Mouse (Mus musculus): ENCODE measurements around the gene Tmem189.
A peak's percentile ranks its signal among the peaks of the same experiment; 100 is the strongest.

Tmem189 gene

DNA sequence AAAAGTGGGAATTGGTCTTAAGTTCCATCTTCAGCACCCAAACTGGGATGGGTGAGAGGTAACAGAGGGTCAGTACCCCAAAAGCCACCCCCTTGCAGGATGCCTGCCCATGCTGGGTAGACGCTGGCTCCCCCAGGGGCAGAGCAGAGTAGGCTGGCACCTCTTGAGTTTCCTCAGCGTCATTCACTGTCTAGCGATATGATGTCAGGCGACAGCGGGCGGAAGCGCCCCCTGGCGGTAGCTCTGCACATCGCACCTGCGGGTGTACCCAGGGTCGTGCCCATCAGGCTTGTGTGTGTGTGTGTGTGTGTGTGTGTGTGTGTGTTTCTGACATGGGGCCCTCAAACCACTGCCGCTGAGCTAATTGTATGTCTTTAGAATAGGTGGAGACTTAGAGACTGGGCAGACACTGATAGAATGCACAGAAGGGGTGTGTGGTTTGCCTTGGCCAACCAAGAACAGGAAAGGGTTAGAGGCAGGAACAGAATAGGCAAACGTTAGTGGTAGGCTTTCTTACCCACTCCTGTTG lies 9.7 kb downstream of the Tmem189 start:
- peak; percentile 85 to 91 for DNase-seq

DNA sequence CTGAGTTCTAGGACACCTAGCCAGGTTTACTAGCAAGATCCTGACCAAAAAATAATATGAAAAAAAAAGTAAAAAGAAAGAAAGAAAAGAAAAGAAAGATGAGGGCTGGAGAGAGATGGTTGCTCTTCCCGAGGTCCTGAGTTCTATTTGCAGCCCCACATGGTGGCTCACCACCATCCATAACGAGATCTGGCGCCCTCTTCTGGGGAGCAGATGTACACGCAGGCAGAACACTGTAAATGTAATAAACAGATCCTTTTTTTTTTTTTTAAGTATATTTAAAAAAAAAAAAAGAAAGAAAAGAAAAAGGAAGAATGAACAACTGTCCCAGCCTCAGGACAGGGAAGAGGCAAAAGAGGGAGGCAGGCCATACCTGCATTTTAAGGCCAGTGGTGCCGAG lies 11.0 kb downstream of the Tmem189 start:
- DNase-seq, result peak in 1 of 2 experiments; percentile 29

DNA sequence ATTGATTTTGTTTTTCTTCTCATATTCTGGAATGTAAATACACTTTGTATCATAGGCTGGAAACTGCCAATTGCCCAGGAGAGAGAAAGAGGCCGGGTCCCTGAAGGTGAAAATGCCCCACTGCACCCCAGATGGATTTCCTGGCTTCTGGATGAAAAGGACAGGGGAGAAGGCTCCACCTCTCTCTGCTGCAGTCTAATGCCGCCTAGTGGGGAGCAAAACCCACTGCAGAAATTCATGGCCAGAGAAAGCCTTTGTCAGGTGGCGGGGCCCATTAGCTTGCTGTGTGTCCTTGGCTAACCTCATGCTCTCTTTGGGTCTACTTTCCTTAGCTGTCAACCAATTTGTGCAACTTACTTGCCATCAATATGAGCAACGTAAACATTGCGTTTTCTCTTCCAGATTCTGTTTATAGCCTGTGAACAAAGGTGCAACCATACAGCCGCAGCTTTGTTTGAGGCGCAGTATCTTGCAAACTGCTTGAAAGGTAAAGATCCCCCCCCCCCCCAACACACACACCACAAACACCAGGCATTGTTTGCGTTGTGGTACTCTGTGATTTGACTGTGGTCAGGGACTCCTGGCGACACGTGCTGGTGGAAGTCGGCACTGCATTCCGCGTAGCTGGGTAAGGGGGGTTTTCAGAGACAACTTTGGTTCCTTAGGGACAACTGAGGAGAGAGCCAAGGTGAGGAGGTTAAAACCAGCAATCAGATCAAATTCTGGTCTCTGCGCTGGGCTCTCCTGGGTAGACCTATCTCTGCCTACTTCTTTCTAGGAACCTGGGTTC lies 14.3 kb downstream of the Tmem189 start:
- DNase-seq, result peak; percentile 29 to 46

DNA sequence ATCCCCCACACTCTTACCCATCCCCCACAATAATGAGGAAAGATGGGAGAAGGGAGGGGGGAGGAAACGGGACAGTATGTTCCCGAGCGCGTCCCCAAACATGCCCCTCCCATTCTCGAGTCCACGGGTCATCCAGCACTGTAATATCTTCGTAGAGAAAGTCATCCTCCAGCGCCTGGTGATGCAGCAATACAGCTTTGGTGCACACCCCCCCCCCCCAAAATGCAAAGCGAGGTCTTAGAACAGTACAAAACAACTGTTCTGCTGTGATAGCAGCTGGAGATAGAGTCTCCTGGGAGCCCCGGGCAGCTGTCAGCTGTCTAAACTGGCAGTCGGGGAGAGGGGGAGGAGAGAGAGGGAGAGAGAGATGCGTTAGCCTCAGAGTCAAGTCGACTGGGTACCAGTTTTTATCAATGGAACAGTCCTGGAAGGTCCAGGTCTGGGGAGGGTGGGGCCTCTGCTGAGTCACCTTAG lies 17.4 kb downstream of the Tmem189 start:
- no peak for DNase-seq

DNA sequence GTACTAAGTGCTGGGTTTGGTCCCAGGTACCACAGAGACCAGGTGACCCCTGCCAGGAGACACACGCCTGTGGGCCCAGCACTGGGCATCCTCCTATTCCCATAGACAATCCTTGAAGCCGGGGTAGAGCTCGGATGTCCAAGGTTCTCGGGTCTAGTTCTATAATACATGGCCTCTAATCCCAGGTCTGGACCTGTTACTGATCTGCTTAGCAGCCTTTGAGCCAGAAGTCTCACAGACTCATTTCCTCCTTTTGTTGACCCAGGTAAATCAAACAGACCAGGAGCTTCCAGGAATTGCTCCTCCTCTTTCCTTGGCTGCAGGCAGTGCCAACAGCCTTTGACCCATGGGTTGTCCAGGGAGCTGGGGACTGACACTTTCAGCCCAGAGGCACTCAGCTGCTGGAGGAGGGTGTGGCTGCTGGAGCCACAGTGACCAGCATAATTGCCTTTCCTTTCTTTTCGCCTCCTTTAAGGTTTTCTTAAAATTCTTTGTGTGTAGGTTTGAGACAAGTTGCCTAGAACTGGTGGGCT lies 18.5 kb downstream of the Tmem189 start:
- no peak for DNase-seq

DNA sequence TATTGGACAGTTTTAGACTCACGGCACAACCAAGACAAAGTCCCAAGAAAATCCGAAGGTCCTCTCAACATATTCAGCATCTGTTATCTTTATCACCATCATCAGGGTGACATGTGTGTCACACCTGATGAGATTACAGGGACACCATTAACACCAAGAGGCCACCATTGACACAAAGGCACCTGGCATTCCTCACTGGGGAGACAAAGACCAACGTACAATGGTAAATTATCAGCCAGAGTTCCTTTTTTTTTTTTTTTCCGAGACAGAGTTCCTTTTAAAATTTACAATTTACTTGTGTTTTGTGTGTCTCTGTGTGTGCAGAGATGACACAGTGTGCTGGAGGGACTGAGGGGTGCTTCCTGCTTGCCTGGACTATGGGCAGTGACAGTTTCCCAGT lies 20.2 kb downstream of the Tmem189 start:
- DNase-seq, result no peak

DNA sequence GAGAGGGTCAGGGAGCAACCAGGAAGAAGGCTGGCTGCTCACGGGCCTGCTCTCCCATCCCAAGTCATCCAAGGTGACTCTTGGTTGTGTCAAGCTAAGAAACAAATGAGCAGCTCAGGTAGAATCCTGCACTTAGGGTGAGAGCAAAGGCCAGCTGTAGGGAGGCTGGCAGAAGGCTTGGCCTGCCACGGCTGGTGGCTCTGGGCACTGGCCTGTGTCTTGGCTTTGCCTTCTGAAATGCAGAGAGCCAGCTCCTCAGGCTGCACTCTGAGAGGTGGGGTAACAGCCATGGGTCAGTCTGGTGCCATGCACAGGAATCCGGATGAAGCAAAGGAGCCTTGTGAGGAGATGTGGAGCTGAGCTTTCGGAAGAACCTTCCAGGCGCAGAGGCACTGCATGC lies 21.2 kb downstream of the Tmem189 start:
- no peak for DNase-seq

DNA sequence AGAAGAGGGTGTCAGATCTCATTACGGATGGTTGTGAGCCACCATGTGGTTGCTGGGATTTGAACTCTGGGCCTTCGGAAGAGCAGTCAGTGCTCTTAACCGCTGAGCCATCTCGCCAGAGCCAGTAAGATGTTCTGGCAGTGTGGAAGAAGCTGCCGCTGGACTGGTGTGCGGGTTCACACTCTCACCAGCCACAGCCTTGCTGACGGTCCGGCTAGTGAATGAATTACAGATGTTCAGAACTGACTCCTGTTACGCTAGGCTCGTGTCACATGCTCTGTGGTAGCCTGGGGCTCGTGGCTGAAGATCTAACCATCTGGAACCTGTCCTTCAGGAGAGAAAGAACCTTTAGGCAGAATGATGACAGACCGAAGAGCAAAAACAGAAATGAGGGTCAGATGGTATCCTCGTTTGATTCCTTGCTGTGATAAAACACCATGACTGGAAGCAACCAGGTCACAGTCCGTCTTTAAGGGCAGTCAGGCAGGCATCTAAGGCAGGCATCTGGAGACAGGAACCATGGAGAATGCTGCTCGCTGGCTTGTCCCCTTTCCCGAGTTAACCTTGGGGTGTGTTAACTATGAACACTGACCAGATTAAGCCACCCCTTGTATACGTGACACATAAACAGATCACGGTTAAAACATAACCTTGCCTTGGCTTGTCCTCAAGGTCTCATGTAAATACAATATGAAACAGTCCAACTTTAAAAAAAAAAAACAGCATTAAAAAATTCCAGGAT lies 23.5 kb downstream of the Tmem189 start:
- no peak for DNase-seq

DNA sequence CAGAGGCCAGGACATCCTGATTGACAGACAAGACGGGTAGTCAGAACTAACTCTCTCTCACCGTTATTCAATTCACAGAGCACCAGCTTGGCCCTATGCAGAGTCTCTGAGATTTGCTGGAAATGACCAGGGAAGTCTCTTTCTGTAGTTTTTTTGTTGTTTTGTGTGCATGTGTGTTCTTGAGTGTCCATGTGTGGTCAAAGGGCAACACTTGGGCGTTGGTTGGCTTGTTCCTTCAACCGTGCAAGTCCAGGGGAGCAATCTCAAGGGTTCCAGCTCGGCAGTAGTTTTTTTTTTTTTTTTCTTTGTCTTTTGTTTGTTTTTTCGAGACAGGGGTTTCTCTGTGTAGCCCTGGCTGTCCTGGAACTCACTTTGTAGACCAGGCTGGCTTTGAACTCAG lies 26.9 kb downstream of the Tmem189 start:
- DNase-seq, result no peak

DNA sequence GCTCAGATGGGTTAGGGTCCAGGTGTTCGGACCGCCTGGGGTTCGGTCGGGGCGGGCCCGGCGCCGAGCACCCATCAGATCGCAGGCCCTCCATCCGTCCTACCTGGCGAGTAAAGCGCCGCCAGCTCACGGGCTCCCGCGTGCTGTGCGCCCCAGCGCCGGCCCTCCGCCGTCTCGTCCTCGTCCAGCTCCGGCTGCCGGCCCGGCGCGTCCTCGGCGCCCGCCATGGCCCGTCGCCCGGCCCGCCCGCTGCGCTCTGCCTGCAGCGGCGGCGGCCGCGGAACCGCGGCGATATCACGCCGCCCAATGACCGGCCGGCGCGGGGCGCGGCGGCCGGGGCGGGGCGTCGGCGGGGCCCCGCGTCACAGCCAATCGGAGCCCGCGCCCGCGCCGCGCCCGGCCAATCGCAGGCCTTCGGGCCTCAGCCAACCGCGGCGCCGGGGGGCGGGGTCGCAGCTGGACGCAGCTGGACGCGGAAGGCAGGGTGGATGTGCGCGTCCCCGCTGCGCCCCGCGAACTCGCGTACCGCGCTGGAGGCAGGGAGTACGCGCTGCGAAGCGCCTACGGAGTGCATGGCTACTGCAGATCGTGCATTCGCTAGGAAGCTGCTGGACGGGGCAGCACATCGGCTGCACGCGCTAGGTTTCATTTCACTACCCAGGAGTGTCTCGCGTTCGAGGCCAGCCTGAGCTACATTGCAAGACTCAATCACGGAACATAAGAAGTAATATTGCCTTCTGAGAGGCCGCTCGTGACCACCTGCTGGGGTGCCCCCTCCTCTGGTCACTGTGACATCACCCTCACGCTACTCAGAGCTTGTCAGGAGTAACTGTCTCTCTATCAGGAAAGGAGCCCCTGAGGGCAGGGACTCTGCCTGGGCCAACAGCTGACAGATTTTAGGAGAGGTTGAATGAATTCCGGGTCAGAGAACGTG lies 28.1 kb downstream of the Tmem189 start, which contains the start of gene Gm20431:
Gm20431 (minus strand) TSS at position 227 of the 934 bp plus-strand sequence.
- DNase-seq, result peak; percentile 95 to 97

DNA sequence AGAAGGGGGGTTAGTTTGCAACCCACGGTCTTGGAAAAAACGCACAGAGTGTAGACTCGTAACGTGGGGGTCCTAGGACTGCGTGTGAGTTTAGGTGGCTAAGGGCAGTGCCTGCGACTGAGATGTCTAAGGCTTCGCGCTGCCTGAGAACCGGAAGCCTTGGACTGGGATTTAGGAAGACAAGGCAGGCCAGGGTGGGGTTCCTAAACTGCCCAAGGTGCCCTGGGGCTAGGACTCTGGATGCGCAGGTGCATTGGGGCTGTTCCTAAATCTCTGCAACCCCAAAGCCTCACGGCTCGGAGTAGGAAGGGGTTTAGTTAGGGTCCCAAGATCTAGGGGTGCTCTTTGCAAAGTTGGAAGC lies 29.0 kb downstream of the Tmem189 start:
- DNase-seq, result peak in 1 of 2 experiments; percentile 31

DNA sequence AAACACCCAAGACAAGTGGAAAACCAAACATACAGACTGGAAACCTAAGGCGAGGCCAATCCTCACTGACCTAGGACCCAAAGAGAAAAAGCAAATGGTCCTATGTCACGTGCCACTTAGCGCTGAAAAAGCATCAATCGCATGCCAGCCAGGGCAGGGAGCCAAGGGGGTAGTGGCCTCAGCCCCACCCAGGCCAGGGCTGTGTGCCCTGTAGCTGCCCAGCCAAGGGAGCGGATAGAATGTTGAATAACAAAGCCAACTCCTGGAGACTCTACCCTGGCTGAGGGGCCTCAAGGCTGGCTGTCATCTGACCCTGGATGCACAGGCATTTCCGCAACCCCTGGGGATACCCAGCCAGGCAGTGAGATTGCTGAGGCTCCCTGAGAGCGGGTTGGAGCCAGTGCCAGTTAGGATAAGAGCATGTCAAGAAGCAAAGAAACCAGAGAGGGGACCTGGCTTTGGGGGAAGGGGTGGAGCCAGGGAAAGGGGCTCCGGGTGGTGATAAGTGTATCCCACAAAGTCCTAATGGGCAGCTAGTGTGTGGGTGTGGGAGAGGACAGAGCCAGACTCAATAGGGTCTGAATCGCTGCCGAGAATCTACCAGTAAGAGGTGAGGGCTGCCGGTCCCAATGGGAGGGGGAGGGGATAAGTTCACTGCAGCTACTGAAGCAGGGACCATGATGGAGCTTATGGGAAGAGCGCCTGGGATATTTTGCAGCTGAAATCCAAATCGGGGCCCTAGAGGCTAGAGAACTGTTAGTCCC lies 29.6 kb downstream of the Tmem189 start:
- DNase-seq, result peak; percentile 46 to 69

DNA sequence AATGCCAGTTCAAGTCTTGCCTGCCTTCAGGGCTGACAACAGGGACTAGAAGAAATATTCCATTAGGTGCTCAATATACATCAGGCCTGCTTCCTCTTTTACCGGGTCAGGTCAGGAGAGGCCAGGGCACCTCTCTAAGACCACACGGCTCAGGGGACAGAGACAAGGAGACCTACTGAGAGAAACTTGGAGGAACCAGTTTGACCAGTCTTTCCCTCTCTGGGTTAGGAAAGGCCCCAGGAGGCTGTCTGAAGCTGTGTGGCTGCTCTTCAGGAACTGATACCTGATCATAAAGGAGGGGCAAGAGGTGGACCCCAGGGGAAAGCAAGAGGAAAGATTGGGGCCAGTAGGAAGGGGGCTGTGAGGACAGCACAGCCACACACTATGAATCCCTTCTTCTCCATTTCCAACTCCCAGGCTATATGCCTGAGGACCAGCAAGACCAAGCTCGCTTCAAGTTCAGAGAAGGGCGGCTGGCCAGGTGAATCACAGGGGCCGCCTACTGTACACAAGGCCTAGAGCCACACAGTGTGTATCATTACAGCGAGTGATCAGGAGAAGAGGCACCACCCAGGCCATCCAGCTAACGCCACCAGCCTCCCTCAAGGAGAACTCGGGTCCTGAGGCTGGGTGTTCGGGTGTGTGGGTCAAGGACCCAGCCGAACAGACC lies 30.3 kb downstream of the Tmem189 start:
- no peak for DNase-seq

DNA sequence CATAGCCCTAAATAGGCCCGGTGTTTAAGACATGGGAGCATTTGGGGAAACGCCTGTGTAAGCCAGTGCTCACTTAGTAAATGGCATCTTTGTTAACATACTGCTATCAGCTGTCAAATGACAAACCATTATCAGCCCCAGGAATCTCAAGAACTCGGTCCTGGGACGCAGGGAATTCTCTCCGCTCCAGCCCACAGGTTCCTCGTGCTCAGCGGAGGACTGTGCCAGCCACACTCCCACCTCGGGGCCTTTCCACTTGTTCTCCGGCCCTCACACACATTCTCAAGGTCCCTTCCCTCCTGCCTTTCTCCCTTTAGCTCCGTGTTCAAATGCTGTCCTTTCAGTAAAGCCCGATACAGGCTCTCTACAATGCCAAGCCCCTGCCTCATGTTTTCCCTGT lies 30.9 kb downstream of the Tmem189 start:
- no peak for DNase-seq

DNA sequence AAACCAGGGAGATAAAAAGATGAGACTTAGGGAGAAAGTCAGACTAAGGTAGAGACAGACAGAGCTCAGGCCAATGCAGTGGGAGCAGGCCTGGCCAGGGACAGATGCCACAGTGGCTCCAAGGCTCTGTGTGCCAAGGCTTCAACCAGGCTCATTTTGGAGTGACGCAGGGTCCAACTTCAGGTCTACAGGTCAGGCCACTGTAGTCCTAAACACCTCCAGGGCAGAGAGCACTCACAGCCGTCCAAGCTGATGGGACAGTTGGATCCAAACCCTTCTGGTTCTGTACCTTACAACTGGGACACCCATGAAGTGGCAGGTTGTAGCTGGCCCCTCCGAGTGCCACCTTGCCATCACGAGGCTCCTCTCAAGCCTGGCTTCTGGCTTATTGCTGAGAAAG lies 31.6 kb downstream of the Tmem189 start:
- DNase-seq, result no peak

DNA sequence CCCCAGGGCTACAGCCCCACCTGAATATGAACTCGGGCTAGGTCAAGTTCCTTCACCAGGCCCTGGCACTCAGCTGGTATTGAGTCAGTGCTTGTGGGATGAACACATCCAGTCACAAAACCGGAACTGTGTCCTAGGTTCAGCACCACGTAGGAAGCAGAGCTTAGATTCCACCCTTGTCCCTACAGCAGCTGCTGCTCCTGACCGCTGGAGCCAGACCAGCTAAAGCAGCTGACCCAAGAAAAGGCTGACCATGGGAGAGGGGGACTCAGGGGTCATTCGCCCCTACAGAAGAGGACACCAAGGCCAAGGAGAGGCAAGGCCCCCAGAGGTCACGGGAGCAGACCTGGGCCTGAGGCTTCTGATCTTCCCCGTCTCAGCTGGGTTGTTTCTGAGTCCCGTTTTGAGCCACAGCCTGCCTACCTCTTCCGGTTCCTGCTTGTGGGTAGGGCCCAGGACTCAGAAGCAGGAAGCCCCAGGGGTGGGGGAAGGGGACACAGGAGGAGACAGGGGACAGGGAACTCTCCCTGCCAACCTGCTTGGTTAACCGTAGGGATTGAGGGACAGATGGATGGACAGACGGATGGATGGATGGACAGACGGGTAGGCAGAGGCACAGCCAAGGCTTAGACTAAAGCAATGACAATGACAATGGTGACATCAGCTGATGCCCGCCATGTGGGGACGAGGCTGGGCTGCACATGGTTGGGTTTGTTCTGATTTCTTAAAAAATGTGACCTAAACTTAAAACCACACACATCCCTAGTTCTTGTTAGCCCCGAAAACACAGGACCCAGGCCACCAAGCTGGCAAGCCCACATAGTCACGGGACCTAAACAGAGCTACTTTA lies 32.8 kb downstream of the Tmem189 start:
- no peak for DNase-seq

DNA sequence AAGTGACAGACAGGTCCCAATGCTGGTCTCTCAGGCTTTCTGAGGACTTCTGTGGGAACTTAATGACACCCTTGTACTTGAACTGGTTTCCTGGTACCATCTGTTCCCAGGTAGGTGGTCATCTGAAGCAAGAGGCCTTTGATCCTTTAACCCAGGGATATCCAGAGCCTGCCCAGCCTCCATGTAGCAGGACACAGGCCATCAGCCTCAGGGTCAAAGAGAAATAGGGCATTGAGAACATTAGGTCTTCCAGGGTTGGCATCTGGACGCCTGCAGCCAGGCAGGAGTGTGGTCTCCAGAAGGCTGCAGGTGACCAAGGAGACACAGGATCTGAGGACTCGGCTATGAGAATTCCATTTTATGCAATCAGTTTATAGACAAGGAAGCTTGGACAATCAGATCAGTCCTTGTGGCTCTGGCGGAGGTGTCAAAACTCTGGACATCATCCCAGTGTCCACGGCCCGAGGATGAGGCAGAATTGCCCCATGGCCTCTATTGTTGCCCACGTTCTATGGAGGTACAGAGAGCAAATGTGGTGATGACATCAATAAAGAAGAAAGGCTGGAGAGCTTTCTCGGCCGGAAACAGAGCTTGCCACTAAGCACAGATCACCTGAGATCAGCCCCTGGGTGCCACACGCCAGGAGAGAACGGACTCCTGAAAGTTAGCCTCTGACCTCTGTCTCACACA lies 34.6 kb downstream of the Tmem189 start:
- no peak for DNase-seq

DNA sequence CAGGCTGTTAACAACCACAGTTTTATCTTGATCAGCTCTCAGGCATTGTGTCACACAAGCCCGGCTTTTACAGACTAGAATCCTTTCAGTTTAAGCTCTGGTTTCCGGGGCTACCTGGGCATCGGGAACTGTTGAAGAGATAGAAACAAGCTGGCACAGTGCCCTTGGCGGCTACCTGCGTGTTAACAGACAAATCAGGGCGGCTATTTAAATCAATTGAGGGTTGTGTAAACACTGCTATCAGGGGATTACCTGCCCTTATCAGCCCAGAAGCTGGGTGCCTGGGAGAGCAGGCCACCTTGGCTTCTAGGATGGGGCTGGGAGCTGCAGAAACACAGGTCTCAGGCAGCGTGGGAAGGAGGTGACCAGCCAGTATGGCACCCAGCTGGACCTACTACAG lies 36.9 kb downstream of the Tmem189 start:
- no peak for DNase-seq

DNA sequence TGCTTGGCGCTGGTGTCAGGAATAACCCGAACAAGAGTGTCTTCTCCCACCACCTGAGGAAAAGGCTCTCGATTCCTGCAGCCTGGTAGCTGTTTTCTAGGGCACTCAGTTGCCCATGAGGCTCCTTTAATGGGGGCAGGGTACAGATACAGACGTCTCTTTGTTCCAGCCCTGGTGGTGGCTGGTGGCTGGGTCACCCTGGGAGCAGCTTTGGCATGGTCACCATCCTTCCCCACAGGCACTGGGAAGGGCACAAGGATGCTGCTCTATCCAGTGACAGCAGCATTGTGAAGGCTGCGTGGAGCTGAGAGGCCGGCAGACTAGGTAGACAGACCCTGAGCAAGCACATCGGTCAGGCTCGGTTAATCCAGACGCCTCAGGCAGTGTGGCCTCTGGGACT lies 38.0 kb downstream of the Tmem189 start:
- no peak for DNase-seq

Measured in cerebellum, postnatal 25 days (tissue).